Mouse (Mus musculus) cerebellum, adult 2 months (tissue): ENCODE data around the gene Dgke. TPM values are rescaled to one million over a fixed set of nuclear protein-coding genes. Genes with fewer than 3 reads are reported as not detected.

Experiments used
- DNase-seq, 2 experiments: peaks; one replicate each; pipeline ENCODE4 v3.0.0; 2021
- H3K27ac ChIP-seq: fragments of 200-500 bp; 2 replicates; pipeline ENCODE4 v1.5.1; 2012; ENCODE audit warnings: low read length, control low read depth, inconsistent platforms; ENCODE audit not compliant: insufficient read depth
- H3K27me3 ChIP-seq: fragments of 200-500 bp; 2 replicates; pipeline ENCODE4 v1.6.1; 2012; ENCODE audit warnings: inconsistent platforms, mild to moderate bottlenecking, low read length, moderate library complexity; ENCODE audit not compliant: control insufficient read depth, insufficient read depth
- H3K4me1 ChIP-seq: fragments of 200-500 bp; 2 replicates; pipeline ENCODE4 v1.6.1; 2011; ENCODE audit warnings: low read length; ENCODE audit not compliant: control insufficient read depth, insufficient read depth
- H3K4me3 ChIP-seq: fragments of 200-500 bp; replicated peaks from 2 replicates; pipeline ENCODE3; 2011; ENCODE audit warnings: mild to moderate bottlenecking, low read depth, low read length, control low read depth; ENCODE audit not compliant: insufficient read depth
- CTCF ChIP-seq: fragments of 200-500 bp; IDR thresholded peaks from 2 replicates; pipeline ENCODE4 v1.5.1; 2011; ENCODE audit warnings: low read depth, mild to moderate bottlenecking, control low read depth, low read length, moderate library complexity, borderline replicate concordance; ENCODE audit not compliant: insufficient read depth
- POLR2A ChIP-seq: fragments of 200-500 bp; IDR thresholded peaks from 2 replicates; pipeline ENCODE4 v1.6.1; 2011; ENCODE audit warnings: low read length, control low read depth, borderline replicate concordance; ENCODE audit not compliant: insufficient read depth
- WGBS: fragments of 180-500 bp; shearing (Covaris S2); methylation state at CpG from one replicate; pipeline ENCODE4 v1.1.7; 2018; 5-methylcytosine and 5-hydroxymethylcytosine counted together
- polyA plus RNA-seq: library from polyadenylated mRNA; depleted of rRNA; stranded (reverse); fragments of >200 nt; gene quantifications from 2 replicates; pipeline ENCODE4 v1.2.3, GENCODE M21; 2012

Gene Dgke
- polyA plus RNA-seq, 1 experiment, result 34.0 TPM

DNA sequence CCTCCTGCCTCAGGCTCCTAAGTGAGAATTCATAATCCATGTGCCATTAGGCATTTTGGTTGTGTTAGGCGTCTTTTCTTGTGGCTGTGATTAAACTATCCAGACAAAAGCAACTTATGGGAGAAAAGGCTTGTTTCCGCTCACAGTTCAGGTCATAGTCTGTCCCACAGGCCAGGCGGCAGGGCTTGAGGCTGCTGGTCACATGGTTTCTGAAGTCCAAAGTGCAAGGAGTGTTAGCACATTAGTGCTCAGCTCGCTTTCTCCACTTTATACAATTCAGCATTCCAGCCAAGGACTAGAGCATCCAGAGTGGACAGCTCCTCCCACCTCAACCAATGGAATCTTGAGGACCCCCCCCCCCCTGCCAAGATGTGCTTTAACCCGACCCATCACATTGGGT, 54.4 kb downstream of the Dgke start:
- no peak overlapping the region for H3K27ac ChIP-seq
- TF ChIP-seq POLR2A, result no peak
- TF ChIP-seq CTCF, result no peak
- H3K4me3 ChIP-seq, result no peak overlapping the region
- 85% methylated on average over 5 of the region's 5 CpGs for WGBS
- H3K27me3 ChIP-seq, result no peaks in the 10 kb centered on the region
- H3K4me1 ChIP-seq, result no peaks in the 10 kb centered on the region
- no peak for DNase-seq

DNA sequence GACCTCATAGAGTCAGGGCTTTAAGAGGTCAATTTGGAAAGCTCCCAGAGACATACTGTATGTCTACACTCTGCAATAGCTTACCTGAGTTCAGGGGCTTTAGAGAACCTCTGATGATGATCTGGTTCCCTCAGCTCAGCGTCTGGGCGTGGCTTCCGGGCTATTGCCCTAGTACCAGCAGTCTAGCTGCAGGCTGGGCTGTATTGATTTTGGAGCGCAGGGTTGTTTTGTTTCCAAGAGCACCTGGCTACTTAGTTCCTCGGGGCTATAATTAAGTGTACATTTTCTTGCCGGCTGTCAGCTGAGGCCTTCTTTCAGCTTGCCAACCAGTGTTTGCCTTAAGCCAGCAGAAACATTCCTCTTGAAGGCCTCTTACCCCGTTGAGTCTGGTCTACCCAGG, 57.2 kb downstream of the Dgke start:
- Histone ChIP-seq H3K4me1 (no peaks in the 10 kb centered on the region), H3K4me3 (no peak overlapping the region), H3K27me3 (no peaks in the 10 kb centered on the region), H3K27ac (no peak overlapping the region)
- DNase-seq, result no peak
- 81% methylated on average over 7 of the region's 7 CpGs for WGBS
- TF ChIP-seq CTCF, result no peak
- no peak for TF ChIP-seq POLR2A

DNA sequence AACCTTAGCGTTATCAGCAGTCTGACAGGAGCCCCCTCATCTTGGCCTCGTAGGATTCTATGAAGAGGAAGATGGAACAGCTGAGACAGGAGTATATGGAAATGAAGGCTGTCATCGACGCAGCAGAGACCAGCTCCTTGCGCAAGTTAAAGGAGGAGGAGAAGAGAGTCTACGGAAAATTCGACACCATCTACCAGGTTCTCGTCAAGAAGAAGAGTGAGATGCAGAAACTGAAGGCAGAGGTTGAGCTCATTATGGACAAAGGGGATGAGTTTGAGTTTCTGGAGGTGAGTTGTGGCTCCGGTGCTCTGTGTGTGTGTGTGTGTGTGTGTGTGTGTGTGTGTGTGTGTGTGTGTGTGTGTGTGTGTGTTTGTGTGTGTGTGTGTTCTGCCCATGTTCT, 57.6 kb downstream of the Dgke start:
- Histone ChIP-seq H3K4me1 (no peaks in the 10 kb centered on the region), H3K27me3 (no peaks in the 10 kb centered on the region), H3K4me3 (no peak overlapping the region), H3K27ac (no peak overlapping the region)
- no peak for DNase-seq
- WGBS, result 87% methylated on average over 9 of the region's 9 CpGs
- TF ChIP-seq POLR2A (no peak), CTCF (no peak)

DNA sequence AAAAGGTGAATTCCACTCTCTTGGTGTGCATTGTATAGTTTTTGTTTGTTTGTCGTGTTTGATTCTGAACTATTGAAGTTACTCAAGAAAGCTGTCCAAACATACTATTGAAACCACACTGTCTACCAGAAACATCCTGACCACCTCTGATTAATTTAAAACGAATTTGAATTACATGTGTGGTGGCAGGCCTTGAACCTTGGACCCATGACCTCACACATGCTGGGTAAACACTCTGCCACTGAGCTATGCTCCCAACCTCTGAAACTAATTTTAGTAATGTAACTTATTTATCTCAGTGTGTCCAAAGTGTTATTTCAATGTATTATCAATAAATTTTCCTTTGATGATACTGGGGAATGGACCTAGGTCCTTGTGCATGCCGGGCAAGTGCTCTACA, 59.1 kb downstream of the Dgke start:
- WGBS, result 82% methylated on average over 3 of the region's 3 CpGs
- Histone ChIP-seq H3K4me3 (no peak overlapping the region), H3K27ac (no peak overlapping the region), H3K27me3 (no peaks in the 10 kb centered on the region), H3K4me1 (no peaks in the 10 kb centered on the region)
- TF ChIP-seq POLR2A, result no peak
- TF ChIP-seq CTCF, result no peak
- no peak for DNase-seq

DNA sequence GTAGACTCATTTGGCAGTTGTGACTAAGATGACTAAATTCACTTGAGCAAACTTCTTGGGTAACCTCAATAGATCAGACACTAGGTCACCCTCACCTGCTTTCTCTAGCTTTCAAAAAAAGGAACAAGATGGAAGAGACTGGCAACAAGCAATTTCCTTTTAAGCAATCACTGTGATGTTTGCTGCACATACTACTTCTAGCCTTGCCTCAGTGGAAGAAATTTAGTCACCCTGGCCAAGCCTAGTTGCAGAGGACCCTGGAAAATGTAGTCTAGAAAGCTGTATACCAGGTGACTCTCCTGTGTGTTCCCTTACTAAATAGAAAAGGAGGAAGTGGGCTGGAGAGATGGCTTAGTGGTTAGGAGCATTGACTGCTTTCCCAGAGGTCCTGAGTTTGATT, 60.2 kb downstream of the Dgke start:
- TF ChIP-seq POLR2A (no peak), CTCF (no peak)
- H3K27ac ChIP-seq, result no peak overlapping the region
- H3K27me3 ChIP-seq, result no peaks in the 10 kb centered on the region
- H3K4me1 ChIP-seq, result no peaks in the 10 kb centered on the region
- no peak overlapping the region for H3K4me3 ChIP-seq
- DNase-seq, result no peak

DNA sequence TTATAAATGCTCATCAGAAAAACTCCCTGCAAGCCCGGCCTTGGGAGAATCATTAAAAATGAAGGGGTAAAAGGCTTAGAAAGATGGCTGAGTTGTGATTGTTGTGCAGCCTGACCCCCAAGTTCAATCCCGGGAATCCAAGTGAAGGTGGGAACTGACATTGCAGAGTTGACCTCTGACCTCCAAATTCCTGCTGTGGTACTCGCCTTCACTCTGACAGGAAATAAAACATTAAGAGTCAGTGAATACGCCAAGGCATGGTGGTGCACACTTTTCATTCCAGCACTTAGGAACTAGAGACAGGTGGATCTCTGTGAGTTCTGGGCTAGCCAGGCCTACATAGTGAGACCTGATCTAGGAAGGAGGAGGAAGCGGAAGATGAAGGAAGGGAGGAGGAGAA, 61.2 kb downstream of the Dgke start:
- H3K4me3 ChIP-seq, result no peak overlapping the region
- no peak for DNase-seq
- no peaks in the 10 kb centered on the region for H3K27me3 ChIP-seq
- H3K27ac ChIP-seq, result no peak overlapping the region
- TF ChIP-seq CTCF, result no peak
- no peaks in the 10 kb centered on the region for H3K4me1 ChIP-seq
- WGBS, result 89% methylated on average over 5 of the region's 5 CpGs

DNA sequence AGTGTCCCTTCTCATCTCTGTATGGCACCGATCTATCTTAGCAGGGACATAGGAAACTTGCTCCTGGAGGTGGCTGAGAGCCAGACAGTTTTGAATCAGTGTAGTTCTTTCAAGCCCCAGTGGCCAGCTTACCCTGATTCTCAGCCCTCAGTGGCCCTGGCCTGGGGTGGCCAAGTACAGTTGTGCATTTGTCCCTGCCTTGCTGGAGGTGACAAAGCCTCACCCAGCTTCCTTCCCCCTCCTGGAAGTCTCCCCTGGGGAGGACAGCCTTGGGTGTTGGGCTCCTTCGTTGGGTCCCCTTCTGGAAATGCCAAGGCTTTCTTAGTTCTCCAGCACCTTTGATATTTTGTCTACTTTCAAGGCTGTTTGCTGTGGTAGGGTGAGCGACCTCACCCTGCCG, 62.9 kb downstream of the Dgke start:
- 41% methylated on average over 4 of the region's 4 CpGs for WGBS
- TF ChIP-seq POLR2A (no peak), CTCF (no peak)
- DNase-seq, result no peak
- H3K27me3 ChIP-seq, result no peaks in the 10 kb centered on the region
- no peak overlapping the region for H3K27ac ChIP-seq
- H3K4me3 ChIP-seq, result no peak overlapping the region
- no peaks in the 10 kb centered on the region for H3K4me1 ChIP-seq

DNA sequence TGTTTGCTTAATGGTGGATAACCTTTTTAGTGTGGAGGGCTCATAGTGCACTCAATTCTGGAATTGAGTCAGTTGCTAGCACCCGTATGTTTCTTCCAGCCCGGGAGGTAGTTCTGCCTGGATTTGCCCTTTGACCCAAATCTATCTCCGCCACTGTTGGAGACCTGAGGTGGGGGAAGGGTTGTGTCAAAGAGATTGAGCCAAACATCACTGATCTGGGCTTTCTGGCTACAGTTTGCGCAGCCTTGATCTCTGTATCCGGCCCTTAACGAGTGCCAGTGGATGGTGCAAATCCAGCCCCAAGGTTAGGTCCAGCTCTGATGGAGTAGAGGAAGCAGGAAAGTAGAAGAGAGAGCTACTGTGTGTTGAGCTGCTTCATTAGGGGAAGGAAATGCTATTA, 63.6 kb downstream of the Dgke start:
- TF ChIP-seq CTCF, result no peak
- TF ChIP-seq POLR2A, result no peak
- 22% methylated on average over 6 of the region's 6 CpGs for WGBS
- H3K4me1 ChIP-seq, result no peaks in the 10 kb centered on the region
- H3K27ac ChIP-seq, result no peak overlapping the region
- H3K4me3 ChIP-seq, result no peak overlapping the region
- H3K27me3 ChIP-seq, result no peaks in the 10 kb centered on the region
- DNase-seq, result no peak

DNA sequence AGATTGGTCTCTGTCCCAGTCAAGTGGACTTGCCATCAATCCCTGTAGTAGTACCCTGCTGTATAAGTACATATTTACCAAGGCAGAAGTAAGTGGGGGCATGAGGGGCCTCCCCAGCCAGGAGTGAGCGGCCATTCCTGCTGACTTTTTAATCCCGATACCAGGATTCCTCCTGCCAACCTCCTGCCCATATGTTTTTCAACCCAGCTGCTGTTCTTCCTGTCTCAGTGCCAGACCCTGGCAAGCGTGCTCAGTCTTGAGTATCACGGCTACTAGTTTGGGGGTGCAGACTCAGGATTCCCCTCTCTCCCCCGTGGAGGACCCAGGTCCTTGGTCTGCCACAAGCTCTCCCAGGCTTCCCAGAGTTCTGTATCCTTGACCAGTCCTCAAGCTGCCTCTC, 64.0 kb downstream of the Dgke start:
- 29% methylated on average over 5 of the region's 5 CpGs for WGBS
- TF ChIP-seq POLR2A (no peak), CTCF (no peak)
- H3K4me1 ChIP-seq, result no peaks in the 10 kb centered on the region
- no peaks in the 10 kb centered on the region for H3K27me3 ChIP-seq
- no peak for DNase-seq
- H3K4me3 ChIP-seq, result no peak overlapping the region
- H3K27ac ChIP-seq, result no peak overlapping the region
